Mouse (Mus musculus) cerebellum, postnatal 25 days (tissue): ENCODE data around the gene 6030468B19Rik.
A peak's percentile ranks its signal among the peaks of the same experiment; 100 is the strongest.
"Not testable (repeated sequence)": the region's sequence is repeated elsewhere in the genome, so short reads cannot be mapped to it uniquely, and the experiment has no call there.

Experiments
- DNase-seq, 2 experiments: peaks; one replicate each; pipeline ENCODE4 v3.0.0; 2021; ENCODE audit warnings: mixed read lengths in 2 of 2

6030468B19Rik gene

DNA sequence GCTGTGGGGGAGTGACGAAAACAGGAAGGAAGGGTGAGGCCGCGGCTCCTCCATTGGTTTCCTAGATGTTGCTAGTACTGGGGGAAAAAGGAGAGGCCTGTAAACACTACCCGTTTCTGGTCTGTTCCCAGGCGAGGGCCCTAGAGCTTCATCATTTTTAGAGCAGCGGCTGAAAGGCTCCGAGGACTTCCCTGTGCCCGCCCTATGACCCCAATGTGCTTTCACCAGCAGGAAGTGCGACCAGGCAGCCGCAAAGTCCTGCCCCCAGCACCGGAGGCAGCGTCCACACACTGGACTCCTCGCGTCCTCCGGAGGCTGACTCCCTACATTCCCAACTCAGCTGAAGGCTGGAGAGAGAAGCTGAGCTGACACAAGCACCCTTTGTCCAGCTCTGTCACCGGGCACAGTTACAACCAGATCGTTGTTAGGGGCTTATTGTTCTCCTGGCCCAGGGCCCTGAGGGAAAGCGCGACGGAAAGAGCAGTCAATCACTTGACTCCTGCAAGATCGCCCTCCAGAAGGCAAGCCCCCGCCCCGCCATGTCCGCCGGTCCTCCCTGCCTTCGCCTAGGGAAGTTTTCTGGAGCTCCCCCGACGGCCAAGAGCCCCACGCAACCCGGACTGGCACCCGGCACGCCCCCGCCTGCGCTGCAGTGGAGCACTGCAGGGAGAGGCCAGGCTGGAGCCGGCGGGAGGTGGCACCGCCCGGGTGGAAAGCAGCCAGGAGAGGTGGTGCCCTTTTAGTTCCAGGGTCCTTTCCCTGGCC is 17.8 kb upstream of the 6030468B19Rik start:
- peak in 1 of 2 experiments; percentile 40 for DNase-seq

DNA sequence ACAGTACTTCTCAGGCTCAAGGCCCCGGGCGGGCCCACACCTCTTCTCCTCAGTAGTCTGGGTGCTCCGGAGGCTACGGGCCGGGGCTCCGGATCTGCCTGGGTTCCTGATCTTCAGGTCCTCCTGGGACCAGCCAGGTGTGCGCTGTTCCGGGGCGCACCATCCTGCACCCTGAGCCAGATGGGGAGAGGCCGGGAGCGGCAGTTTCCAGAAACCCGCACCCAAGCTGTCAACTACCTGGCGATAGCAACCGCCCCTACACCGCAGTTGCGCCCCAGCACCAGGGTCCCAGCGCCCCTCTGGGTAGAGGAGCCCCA is 17.3 kb upstream of the 6030468B19Rik start:
- DNase-seq, result no peak

DNA sequence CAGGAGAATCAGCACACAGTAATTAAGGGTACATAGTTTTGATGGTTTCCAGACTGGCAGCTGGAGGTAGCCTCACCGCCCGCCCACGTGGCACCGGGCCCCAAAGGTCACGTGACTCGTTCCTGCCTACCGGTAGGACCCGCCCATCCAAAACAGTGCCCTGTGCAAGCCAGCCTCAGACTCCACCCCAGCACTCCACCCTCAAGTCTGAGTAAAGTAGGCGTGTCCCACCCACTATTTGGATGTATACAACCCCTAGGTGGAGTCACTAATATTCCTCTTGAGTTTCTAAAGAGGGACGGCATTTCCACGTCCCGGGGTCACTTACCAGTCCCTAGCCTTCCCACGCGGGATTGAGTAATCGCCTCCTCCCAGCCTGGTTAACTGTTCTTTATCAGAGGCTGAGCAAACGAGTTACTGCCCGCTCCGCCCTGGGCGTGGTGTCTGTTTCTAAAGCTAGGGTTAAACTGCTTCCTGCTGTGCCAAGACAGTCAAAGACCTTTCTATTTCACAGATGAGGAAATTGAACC is 16.8 kb upstream of the 6030468B19Rik start:
- peak in 1 of 2 experiments; percentile 62 for DNase-seq

DNA sequence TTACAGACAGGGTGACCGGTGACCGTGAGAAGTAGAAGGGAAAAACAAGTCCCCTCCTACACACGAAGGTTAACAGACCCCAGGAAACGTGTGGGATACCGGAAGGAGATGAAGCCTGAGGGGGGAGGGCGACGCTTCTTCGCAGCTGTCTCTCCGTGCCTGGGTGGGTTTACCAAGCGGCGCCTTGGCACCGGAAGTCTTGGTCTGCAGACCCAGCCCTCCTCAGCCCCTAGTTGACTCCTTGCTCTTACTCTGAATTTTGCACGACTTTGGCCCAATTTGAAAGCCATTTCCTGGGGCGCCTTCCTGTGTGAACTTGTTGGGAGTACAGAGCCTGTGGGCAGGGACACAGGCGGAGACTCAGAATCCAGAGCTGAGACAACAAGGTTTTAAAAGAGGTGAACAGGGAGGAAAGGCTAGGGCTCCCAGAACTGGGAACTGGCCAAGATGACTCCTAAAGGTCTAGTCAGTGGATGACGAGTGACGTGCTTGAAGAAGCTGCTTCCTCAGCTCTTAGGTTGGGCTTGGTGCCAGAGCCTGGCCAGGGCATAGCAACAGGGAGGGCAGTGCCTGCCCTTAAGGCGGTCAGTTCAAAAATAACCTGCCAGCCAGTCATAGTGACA is 16.1 kb upstream of the 6030468B19Rik start:
- peak in 1 of 2 experiments; percentile 53 for DNase-seq

DNA sequence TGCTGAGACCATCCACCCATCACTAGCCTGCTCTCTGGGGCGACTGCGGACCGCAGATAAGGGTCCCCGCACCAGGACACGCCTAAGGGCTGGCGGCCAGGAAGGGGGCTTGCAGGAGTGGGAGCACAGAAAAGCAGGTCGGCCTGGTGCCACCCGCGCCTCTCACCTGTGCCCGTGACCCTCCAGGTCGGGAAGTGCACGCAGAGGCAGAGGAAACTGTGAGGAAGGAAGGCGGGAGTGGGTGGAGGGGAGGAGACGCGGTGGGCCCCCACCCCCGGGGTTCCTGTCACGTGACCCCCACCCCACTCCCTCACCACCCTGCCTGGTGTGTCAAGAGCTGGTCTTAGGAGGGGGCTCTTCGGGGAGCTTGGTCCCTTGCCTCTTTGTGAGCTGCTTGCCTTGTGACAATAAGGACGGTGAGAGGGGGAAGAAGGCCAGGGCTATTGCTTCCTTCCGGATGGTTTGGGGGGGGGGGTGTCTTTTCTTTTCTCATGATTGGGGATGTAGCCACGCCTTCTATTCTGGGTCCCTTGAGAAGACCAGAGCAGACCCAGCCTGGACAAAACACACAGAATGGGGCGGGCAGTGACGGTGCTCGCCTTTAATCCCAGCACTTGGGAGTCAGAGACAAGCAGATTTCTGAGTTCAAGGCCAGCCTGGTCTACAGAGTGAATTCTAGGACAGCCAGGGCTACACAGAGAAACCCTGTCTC is 15.3 kb upstream of the 6030468B19Rik start, which contains the start of the genes Tmc8 and Tmc6:
Gene Tmc8 (plus strand): TSS at position 84 of the 712 bp plus-strand sequence.
Gene Tmc6 (minus strand): TSS at position 206 of the 712 bp plus-strand sequence.
- DNase-seq, result no peak

DNA sequence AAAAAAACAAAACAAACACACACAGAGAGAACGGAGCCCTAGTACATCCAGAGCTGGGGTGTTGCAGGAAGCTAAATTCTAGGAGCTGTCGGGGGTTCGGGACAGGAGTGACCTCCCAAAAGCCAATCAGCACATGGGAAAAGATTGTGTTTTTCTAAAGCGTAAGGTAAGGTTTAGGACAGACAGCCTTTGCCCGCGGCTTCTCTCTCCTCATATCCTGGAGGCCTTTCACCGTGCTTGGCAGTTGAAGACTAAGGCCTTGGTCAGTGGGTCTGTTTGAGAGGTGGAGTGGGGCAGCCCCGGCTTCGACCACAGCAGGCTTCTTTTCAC is 14.8 kb upstream of the 6030468B19Rik start:
- DNase-seq, result no peak

DNA sequence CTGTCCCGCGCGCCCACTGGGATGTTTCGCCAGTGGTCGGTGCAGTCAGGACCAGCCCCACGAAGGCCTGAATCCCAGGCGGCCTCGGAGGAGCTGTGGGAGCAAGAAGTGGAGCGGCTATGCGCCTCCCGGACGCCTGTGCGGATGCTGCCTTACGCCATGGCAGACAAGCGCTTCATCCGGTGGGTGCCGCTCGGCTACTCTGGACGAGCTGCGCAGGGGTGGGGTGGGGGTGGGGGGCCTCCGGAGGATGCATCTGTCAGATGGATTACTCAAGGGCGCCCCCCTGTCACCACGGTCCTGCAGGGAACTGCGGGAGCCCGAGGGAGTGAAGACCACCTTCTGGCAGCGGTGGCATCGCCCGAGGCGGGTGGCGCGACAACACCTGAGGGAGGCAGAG is 14.4 kb upstream of the 6030468B19Rik start:
- DNase-seq, result peak in 1 of 2 experiments; percentile 62

DNA sequence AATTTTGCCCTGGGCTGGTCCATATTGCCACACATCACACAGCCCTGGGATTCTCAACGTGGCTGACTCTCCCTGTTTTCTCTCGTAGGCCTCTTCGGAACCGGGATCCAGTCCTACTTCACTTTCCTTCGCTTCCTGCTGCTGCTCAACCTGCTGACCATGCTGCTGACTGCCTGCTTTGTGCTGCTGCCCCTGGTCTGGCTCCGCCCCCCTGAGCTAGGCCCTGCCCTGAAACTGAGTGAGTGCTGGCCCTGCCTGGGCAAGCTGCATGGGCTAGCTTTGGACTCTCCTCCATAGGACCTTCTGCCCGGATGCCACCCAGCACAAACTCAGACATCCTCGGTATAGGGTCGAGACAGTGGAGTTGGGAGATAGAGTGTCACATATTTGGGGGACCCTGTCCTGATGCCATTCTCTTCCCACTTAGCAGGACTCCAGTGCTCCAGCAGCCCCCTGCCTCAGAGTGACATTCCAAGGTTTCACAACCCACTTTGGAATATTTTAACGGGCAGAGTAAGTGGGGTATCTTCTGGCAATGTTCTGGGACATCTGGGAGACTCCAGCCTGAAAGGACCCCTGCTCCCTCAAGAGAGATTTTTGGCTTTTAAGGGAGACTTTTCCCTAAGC is 13.7 kb upstream of the 6030468B19Rik start:
- DNase-seq, result peak in 1 of 2 experiments; percentile 34

DNA sequence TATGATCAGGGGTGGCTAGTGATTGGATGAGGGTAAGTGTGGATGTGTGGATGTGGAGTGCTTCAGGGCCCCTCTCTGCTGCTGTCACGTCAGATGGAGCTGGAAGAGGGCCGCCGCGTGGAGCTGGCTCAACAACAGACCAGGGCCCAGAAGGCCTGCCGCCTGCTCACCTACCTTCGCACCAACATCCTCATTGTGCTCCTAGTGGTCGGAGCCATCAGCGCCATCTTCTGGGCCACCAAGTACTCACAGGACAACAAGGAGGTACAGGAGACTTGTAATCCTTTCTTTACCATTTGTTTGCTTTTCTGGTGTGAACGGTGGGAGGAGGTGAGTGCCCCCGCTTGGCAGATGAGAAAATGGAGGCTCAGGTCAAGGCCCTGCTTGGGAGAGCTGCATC is 11.2 kb upstream of the 6030468B19Rik start:
- peak; percentile 63 to 80 for DNase-seq

DNA sequence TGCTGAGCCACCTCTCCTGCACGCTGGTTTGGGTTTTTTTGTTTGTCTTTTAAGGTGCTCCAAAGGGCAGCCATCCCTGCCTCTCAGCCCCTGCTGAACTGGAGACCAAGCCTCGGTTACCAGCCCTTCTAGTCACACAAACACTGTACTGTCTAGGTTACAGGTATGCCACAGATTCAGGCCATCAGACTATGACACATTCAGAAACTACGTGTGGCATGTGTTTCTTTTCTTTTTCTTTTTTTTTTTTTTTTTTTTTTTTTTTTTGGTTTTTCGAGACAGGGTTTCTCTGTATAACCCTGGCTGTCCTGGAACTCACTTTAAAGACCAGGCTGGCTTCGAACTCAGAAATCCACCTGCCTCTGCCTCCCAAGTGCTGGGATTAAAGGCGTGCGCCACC is 9.0 kb upstream of the 6030468B19Rik start:
- DNase-seq, result not testable (repeated sequence)

DNA sequence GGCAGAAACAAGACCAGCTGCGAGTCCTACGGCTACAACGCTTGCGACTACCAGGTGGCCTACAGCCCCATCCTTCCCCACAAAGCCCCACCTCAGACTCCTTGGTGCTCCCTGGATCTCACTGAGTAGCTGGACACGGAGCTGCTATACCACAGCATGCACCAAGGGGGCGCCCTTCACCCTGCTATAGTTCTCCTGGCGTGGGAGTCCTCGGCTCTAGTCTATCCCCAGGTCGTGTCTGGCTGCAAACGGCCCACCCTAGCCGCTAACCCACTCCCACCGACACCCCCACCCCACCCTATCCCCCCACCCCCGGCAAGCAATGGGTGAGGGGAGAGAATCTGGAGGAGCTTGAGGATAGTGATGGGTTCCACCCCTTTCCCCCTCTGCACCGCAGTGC is 7.2 kb upstream of the 6030468B19Rik start:
- DNase-seq, result peak; percentile 59 to 74

DNA sequence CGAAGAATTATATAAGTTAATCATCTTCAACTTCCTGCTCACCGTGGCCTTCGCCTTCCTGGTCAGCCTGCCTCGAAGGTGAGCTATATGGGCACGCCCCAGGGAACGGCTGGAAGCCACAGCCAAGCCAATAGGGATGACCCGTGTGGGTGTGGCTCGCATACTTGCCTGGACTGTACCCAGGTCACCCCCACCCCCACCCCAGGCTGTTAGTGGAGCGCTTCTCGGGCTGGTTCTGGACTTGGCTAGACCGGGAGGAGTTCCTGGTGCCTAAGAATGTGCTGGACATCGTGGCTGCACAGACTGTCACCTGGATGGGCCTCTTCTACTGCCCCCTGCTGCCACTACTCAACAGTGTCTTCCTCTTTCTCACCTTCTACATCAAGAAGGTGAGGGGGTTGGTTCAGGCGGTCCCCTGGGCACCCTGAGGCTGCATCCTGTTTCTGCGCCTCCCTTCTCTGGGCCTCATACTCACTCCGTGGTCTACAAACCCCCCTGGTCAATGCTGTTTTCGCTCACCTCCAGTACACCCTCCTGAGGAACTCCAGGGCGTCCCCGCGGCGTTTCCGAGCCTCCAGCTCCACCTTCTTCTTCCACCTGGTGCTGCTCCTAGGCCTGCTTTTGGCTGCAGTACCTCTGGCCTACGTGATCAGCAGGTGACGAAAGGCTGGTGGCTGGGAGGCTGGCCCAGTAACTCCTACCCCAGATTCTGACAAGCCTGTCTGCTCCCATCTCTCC is 6.6 kb upstream of the 6030468B19Rik start:
- DNase-seq, result no peak

DNA sequence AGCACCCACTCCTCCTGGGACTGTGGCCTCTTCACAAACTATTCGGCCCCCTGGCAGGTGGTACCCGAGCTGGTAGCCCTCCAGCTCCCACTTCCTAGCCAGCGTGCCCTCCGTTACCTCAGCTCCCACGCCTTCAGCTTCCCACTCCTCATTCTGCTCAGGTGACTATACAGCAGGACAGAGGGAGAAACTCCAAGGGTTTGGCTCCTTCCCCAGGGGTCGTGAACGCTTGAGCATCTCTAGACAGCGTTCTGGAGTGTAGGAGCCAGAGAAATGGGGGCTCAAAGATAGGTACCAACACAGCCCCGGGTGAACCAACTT is 6.1 kb upstream of the 6030468B19Rik start:
- no peak for DNase-seq

DNA sequence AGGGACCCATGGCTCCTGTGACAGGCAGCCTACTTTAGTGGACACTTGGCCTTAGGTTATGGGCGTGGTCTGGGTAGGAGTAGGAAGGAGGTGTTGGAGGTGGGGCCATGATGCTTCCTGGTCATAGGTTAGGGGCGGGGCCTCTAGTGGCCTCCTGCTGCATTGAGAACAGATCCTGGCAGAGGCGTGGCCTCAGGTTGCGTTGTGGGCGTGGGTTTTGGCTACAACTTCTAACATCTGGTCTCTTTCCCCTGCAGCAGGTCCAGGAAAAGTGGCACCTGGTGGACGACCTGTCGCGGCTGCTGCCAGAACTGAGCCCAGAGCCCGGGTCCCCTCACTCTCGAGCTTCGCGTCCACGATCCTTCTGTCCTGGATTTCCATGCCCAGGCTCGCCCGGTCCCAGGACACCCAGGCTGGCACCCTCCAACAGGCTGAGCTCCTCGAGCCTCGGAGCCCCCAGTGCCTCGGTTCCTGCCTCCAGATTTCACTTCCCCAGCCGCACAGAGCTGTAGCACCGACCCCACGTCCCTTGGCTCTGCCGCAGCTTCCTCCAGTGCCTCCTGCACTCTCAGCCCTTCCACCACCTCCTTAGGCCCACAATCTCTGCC is 5.1 kb upstream of the 6030468B19Rik start:
- no peak for DNase-seq

DNA sequence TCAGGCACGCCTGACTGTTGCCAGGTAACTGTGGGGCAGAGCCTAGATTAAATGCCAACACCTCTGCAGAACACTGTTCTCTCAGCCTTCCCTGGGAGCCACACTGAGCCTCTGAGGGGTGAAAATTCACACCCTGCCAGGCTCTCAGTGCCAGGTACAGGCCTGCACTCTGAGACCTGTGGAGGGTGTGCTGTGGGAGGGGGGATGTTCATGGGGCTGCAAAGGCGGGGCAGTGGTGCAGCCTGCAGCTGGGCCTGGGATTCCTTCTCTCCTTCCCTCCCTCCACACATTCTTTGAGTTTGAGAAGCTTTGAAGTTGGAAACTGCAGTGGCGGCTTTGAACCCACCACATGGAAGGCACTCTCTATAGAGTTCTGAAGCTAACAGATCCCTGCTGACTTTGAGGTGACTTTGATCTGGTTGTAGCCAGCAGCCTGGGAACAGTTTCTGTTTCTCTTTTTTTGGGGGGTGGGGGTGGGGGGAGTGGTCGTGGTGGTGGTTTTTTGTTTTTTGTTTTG is 3.4 kb upstream of the 6030468B19Rik start:
- DNase-seq, result no peak

DNA sequence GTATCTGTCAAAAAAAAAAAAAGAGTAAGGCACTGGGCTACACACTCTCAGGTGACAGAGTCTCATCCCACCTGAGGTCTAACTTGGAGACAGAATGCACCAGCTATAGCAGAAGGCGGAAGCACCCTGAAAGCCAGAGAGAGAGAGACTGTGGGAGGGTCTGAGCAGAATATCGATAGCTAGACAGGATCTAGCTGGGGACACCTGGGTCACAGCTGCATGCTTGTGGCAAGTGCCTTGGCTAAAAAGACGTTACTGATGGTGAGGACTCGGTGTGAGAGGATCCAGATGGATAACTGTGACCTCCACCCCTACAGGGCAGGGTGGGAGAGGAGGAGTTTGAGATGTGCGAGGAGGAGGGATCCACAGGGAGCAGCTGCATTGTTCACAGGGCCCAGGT is 506 bp upstream of the 6030468B19Rik start:
- no peak for DNase-seq

DNA sequence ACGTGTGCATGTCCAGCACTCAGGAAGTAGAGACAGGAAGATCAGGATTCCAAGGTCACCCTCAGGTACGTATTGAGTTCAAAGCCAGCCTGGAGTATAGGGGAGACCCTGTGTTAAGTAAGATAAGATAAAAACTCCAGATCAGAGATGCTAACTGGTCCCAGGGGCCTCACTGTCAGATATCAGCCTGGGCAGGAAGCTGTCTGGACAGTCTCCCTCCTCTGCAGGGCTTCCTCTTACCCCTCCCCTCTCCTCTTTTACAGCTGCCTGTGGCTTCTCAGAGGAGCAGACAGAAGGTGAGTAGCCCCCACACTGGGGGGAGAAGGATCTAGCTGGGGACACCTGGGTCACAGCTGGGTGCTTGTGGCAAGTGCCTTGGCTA is 691 bp downstream of the 6030468B19Rik start:
- DNase-seq, result no peak

DNA sequence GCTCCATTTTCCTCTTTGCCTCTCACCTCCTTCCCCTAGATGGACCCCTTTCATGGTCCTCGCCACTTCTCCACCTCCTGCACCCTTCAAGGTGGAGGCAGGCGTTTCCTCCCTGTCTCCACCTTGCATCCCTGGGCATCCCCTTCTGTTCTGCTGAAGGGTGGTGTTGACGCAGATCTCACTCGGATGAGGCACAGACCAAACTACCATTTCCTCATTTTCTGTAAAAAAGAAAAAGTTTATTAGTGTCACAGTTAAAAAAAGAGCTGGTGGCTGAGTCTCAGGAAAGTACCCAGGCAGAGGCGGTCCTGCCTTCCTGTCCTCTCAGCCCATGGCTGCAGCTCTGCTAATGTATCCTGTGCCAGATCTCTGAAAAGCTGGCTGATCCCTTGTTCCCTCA is 1.7 kb downstream of the 6030468B19Rik start:
- no peak for DNase-seq

DNA sequence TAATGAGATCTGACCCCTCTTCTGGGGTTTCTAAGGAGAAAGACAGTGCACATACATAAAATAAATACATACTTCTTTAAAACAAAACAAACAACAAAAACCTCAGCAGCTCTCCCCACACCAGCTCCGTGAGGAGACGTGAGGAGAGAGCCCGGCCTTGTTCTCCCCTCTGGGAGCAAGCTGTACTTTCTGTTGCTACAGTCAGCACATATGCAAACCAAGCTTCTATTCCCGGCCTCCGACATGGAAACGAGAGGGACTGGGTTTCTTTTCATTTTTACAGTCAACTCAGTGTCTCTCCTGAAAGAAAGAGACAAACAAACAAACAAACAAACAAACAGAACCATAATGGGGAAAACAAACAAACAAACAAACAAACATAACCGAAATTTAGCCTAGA is 2.6 kb downstream of the 6030468B19Rik start:
- no peak for DNase-seq

DNA sequence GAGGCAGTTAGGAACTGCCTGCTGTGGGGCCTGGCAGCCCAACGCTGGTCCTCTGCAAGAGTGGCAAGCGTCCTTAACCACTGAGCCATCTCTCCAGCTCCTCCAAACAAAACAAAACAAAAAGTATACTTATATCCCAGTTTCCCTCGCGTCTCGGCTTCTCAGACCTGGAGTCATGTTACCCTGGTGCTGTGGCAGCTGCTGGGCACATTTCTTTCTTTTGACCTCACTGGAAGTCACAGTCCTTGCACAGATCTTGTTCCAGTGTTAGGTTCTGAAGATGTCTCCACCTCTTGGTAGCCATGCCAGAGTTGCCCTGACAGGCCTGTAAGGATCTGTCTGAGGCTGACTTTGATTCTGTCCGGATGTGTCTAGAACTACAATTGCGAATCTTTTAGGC is 4.2 kb downstream of the 6030468B19Rik start:
- no peak for DNase-seq

DNA sequence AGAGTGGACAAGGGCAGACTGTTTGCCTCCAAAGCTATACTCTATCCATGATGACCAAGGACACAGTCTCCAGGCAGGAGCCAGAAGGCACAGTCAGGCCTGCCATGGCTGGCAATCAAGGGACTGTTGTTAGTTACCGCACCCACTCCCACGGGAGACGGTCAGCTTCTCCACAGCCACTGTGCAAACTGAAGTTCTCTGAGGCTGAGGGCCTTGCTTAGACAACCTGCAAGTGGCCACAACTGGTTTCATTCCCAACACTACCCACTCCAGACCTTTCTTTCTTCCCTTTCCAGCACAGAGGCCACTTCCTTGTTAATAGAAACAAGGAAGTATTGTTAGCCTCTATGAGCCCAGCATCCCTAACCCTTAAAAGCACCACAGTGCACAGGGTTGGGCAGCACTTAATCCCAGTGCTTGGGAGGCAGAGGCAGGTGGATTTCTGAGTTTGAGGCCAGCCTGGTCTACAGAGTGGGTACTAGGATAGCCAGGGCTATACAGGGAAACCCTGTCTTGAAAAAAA is 5.8 kb downstream of the 6030468B19Rik start:
- DNase-seq, result no peak

DNA sequence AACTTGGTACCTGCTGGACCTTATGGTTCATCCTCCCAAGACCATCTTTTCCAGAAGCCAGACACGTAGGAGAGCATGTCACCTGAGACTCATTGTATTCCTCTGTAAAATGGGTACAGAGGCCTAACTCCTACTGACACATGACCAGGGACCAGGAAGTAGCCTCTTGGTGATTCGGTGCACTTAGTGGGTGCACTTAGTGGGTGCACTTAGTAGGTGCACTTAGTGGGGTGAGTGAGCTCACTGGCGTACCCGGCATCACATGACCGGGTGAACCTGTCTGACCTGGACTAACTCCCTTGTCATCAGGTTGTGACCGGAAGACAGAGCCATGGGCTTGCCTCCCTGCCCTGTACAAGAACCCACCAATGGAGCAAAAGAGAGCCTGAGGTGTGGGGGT is 9.3 kb downstream of the 6030468B19Rik start:
- DNase-seq, result no peak
